Mouse (Mus musculus) frontal cortex, adult 2 months (tissue): ENCODE data around the gene Aldh16a1. TPM values are rescaled to one million over a fixed set of nuclear protein-coding genes. Genes with fewer than 3 reads are reported as not detected.
"Not testable (repeated sequence)": the region's sequence is repeated elsewhere in the genome, so short reads cannot be mapped to it uniquely, and the experiment has no call there.

ENCODE experiments used
- DNase-seq, 2 experiments: peaks; one replicate each; pipeline ENCODE4 v3.0.0; 2022; ENCODE audit warnings: low spot score in 1 of 2; ENCODE audit errors: extremely low spot score in 1 of 2
- polyA plus RNA-seq: library from polyadenylated mRNA; depleted of rRNA; stranded (reverse); fragments of >200 nt; gene quantifications from 2 replicates; pipeline ENCODE4 v1.2.3, GENCODE M21; 2012

Aldh16a1 gene
- polyA plus RNA-seq, 1 experiment = 10.8 TPM

DNA sequence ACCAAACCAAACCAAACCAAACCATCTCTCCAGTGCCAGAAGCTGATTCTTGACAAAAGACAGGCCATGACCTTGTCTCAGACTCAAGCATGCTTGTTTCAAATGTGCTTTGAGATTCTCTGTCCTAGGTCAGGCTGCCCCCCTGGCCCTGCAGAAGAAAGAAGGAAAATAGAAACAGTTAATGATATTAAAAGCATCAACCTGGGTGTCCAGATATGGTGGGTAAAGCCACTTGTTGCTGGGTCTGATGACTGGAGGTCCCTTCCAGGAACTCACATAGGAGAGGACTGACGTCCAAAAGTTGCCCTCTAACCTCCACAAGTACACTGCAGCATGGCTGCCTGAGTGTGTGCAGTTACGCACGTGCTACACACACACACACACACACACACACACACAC lies 6.5 kb upstream of the Aldh16a1 start:
- no peak for DNase-seq

DNA sequence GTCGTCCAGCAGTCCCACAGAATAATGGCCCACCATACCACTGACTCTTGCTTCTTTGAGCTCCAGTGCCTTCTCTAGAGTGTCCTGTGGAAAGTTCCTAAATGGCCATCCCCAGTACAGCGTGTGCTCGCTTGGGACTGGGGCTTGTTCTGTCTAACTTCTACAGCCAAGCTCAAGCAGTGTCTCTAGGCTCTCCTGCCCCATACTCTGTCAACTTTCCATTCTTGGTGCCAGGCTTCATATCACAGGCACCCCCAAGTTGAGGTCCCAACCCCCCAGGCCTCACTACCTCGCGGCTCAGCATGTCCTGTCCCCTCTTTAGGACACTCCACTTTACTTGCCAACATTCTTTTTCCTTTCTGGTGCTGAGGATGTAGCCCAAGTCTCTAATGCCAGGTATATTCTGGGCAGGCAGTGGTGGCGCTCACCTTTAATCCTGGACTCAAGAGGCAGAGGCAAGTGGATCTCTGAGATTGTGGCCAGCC lies 6.0 kb upstream of the Aldh16a1 start:
- DNase-seq = no peak

DNA sequence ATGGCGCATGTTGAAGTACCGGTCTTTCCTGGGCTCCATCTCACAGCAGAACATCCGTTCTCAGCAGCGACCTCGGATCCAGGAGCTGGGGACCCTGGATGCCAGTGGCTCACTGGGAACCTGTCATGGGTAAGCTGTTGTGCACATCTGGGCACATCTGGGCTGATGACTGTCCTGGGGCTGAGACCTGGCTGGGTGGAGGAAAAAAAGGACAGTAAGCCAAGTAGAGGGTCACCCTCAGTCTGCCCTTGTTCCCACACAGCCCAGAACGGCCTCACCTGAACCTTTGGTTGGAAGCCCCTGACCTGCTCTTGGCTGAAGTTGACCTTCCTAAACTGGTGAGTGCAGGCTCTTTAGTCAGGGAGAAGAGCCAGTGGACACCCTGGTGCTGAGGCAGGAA lies 4.6 kb upstream of the Aldh16a1 start:
- no peak for DNase-seq

DNA sequence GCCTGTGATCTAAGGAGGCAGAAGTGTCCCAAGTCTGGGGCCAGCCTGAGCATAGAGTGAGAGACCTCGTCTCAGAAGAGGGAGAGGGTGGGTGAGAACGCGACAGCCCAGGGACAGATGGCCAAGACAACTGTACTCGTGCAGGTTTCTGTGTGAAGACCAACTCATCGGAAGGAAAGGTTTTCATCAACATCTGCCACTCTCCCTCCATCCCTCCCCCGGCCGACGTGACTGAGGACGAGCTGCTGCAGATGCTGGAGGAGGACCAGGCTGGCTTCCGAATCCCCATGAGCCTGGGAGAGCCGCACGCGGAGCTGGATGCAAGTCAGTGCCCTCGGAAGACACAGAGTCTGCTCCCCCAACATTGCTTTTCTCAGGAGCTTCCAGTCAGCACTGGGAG lies 3.1 kb upstream of the Aldh16a1 start:
- peak in 1 of 2 experiments; percentile 74 for DNase-seq

DNA sequence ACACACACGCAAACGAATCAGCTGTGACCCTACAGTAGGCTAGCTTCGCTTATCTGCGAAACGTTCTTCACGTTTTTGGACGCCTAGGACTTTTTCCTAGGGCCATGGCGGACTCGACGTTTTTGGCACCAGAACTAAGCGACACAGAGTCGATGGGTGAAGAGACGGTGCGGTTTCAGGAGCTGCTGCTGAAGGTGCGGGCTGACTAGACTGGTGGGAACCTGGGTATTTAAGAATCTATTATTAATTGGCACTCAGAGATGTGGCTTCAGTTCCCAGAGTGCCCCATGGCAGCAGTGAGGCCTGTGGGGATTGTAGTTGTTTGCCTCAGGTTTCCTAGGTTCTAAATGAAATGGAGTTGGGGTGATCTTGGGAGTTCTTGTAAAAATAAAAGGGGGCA lies 1.8 kb upstream of the Aldh16a1 start:
- DNase-seq = no peak

DNA sequence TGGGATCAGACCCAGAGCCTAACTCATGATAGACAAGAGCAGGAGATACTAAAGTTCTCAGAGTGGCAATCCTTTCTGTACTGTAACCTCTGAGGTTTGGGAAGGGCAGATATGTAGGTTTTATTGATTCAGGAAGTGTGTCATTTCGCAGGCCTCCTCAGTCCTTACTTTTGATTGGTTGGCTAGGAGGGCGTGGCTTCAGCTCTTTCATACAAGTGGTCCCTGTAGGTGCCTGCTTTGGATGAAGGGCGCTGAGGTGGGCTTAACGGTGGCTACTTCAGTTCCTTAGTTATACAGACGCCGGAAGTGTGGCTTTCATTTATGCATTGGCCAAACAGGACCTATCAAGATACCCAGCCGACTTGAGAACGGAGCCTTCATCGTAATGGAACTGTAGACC lies 1.2 kb upstream of the Aldh16a1 start:
- DNase-seq = no peak

DNA sequence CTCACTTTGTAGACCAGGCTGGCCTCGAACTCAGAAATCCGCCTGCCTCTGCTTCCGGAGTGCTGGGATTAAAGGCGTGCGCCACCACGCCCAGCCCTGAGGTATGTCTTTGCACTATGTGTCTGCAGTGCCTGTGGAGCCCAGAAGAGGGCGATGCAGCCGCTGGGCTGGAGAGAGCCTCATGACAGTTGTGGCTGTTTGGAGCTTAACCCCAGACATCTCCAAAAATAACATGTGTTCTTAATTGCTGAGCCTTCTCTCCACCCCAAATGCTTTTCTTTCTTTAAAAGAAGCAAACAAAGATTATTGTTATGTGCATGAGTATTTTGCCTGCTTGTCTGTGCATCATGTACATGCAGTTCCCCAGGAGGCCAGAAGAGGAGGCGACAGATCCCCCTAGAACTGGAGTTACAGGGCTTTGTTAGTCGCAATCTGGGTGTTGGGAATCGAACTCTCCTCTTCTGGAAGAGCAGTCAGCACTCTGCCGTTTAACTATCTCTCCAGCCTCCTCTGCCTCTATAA lies 670 bp upstream of the Aldh16a1 start:
- DNase-seq = no peak

DNA sequence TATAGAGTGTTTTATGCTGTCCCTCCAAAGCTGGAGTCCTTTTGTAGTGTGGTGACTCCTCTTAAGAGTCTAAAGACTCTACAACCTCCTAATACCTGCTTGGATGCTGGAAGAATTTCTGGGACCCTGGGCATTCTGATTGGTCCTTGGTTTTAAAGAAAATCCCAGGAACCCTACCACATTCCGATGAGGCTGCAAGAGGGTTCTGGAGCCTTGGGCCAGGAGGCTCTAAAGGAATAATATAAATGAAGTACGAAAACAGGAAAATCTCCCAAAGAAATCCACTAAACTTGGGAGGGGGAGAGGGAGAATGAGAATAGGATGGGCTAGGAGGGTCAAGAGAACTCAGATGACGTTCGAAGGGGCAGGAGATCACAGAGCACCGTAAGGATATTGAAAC lies 798 bp downstream of the Aldh16a1 start:
- no peak for DNase-seq

DNA sequence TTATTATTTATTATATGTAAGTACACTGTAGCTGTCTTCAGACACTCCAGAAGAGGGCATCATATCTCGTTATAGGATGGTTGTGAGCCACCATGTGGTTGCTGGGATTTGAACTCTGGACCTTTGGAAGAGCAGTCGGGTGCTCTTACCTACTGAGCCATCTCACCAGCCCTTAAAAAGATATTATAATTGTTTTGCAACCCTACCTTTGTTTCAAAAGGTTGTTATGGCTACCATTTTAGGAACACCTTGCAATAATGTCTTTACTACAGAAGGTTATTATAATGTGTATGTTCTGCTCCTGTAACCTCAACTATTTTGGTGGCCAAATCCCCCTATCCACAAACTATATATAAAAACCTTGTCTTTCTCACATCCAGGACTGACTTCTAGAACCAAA lies 1.3 kb downstream of the Aldh16a1 start:
- not testable (repeated sequence) for DNase-seq

DNA sequence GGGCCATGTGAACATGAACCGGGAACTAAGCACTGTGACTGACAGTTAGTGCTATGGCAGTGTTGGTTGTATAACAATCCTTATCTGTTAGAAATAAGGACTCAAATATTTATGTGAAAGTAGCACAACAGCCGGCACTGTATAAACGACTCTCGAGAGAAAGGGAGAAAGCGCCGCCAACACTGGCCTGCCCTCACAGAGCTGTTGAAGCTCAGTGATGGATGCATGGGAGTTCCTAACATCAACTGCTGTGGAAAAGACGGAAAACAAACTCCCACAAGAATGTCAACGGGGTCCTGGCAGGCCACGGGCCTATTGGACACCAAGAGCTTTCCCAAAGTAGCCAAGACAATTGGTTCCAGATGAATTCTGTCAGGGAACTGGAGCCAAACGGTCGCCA lies 3.1 kb downstream of the Aldh16a1 start:
- no peak for DNase-seq

DNA sequence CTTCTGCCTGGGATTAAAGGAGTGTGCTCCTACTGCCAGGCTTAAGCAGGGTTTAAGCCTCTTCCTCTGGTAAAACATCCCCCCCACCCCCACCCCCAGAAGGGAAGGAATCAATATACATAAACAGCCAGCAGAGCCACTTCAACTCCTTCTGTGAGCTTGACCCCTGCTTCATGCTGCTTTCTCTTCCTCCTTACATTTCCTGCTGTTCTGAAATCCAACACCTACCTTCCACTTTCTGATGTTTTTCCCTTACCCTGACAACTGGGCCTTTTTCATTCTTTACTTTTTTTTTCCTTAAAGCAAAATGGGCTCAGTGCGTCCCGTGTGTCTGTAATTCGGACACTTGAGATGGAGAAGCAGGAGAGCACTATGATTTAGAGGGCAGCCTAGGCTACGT lies 4.1 kb downstream of the Aldh16a1 start:
- no peak for DNase-seq

DNA sequence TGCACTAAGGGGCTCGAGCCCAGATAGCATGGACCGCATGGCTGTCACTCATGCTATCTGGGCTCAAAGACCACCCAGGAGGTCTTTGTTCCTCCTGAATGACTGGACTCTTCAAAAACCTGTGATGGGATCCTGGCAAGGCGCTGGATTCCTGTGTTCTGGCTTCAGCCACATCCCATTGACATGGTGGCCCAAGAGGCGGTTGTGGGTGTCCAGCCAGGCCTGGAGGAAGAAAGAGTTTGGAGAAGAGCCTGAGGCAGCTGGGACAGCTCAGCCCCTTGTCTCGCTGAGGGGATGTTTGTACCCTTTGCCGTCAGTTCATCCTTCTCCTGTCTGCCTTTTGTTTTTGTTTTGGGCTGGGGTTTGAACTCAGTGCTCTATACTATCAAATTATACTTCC lies 4.8 kb downstream of the Aldh16a1 start:
- DNase-seq = no peak

DNA sequence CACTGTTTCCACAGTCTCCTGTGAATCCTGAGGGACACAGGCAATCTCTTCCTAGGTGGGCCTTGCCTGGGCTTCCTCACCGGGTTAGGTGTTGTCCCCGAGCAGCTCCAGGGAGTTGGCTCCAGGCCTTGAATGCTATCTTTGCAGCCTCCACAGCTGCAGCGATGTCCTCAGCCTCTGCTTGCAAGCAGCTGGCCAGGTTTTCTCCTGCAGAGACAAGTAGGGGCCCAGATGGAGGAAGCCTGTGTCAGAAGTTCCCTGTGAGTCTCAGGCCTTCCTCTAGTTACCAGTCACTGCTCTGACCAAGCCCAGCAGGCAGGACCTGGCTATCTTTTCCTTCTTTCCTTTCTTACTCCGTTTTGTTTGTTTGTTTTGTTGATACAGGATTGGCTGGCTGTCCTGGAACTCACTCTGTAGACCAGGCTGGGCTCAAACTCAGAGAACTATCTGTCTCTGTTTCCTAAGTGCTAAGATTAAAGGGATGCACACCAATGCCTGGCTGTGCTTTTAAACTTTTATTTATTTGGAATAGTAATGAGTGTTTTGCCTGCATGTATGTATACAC lies 5.8 kb downstream of the Aldh16a1 start:
- DNase-seq = no peak

DNA sequence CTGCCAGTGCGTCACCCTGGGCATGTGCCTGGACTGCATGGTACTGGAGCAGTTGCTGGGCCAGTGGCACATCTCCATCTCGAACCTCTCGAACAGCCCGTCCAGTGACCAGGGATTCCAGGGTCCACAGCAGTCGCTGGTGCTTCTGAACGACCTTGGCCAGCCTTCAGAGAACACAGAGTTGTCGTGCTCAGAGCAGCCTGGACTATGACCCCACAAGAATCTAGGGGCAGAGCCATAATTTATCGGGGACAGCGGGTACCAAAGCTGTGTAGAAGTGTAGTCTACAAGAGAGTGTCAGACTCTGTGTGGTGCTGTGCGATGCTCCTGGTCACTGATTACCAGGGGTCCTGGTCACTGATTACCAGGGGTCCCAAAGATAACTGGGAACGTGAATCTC lies 6.5 kb downstream of the Aldh16a1 start:
- no peak for DNase-seq

DNA sequence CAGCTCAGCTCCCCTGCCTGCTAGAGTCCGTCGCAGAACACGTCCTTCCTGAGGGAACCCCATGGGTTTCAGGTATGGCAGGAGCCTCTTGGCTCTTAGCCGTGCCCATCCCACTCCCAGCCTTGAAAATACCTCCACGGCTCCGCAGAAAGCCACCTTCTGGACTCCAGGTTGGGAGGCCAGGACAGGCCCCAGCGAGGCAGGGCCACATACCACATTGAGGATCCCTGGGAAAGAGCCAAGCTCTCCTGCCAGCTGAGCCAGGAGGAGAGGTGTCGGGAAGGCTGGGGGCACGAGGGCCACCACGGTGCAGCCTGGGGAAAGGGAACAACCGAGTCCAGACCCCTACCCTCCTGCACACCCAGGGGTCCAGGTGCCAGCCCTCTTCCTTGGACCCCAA lies 7.1 kb downstream of the Aldh16a1 start:
- DNase-seq = no peak

DNA sequence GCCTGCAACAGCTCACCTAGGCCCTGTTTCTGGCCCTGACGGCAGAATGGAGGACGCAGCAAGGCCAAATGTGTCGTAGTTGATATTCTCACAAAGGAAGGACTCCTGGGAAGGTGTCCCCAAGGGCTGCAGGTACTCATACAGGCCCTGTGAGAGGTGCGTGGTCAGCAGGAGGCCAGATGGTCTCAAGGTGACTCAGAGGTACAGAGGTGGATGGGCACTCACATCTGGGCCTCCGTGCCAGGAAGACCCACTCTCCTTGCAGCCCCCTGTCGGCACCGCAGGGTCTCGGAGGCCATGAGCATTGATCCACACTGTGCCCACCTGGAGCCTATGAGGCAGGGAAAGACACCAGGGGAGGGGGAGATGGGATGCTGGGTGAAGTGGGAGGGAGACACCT lies 8.9 kb downstream of the Aldh16a1 start:
- DNase-seq = no peak

DNA sequence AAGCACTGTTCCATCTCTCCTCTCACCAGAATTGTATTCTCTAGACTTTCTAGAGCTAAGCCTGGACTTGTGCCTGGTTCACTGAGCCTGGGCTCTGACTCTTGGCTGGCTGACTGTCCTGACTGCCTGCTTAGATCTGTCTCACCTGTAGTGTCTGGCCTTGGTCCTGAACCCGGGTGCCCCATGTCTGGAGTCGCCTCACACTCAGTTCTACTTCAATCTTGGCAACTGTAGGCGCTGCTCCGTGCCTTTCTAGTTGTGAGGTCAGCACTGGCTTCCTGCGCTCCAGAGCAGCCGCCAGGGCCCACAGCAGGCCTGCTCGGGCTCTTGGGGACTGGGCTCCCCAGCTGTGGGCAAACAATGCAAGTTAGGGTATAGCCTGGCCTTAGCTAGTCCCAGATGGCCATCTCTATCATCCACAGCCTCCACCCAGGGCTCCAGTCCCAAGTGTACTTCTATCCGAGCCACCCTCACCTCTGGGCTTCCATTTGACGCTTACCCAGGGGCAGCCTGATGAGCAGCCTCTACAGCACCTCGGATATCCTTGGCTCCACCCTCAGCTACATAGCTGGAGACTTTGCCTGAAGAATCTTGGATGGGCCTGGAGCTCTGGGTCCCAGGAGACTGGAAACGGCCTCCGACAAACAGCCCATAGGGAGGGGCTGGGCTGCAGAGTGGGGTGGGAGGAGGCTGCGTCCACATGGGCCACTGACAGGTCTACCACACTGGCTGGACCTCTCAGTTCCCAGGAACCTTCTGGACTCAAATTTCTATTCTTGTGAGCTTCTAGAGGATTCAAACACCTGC lies 9.8 kb downstream of the Aldh16a1 start:
- DNase-seq = no peak

DNA sequence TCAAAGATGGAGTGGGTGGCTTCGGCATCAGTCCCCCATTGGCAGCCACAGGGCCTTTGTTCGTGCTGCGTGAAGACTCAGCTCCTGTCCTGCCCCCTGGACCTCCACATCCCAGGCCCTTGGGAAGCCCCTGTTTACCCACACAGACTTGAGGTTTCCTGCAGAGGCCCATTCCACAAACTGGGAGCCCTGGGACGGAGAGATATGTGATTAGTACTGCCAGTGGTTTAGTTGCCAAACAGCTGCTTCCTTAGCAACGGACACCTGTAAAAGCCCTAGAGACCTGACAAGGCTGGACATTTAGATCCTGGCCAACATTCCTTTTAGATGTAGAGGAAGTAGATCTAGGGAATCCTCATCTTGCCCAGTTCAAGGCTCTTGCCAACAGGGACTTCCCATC lies 12.5 kb downstream of the Aldh16a1 start:
- no peak for DNase-seq

DNA sequence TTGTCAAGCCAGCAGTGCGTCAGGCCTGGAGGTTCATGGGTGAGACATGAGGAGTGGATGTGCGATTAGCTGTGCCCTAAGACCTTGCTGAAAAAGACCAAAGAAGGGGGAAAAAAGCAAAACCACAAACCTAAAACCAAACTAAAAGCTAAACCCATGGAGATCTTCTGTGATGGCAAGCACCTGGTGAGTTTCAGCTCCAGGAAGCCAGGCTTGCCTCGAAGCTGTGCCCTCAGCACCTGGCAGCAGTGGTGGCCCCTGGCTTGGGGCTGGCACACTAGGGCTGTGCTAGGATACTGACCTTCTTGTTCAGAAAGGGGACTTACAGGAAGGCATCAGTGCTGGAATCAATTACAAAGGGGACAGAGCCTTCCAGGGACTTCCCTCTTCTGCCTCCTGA lies 13.1 kb downstream of the Aldh16a1 start:
- DNase-seq = no peak

DNA sequence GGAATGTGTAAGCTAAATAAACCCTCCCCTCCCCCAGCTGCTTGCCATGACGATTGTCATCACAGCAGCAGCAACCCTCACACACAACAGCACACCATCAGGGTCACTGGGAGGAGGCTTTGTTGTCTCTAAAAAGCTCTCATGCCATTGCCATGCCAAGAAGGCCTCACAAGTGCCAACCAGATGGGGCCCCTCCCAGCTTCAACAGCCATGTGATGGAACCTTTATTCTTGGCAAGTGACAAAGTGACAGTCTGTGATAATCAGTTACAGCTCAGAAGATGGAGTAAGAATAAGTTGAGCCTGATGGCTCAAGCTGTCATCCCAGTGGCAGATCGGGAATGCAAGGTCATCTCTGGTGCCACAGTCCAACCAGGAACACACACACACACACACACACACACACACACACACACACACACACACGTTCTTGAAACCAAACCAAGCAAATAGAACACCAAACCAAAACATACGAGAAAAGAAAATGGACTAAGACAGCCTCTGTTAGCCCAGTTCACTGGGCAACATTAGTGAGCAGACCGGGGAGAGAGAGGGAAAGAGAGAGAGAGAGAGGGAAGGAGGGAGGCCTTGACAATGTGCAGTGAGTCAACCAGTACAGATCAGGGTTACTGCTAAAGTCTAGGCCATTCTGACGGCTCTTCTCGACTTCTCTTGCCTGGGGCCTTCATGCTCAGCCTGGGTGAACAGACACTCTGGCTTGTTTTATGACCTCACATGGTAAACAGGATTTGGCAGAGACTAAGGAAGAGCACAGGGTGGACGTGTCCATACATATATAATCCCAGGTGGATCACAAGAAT lies 14.3 kb downstream of the Aldh16a1 start:
- DNase-seq = no peak

DNA sequence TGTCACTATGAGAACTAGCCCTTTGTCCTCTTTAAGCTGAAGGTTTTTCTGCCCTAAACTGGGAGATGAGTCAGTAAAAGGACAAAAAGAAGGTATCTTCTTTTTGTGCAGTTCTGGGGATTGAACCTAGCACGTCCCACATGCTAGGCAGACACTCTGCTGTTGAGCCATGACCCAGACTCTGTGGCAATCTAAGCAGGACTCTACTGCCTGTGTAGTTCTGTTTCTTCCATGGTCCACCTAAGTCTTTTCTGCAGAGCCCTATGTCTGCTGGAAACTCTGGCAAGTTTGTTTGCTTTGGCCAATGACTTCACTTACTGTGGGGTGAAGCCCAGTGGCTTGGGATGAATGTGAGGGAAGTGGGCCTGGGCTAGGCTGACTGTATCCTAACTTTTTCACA lies 16.0 kb downstream of the Aldh16a1 start:
- no peak for DNase-seq
